Mouse (Mus musculus) CD8-positive naive resting alpha-beta T cell, adult 57 days (primary cell): ENCODE results near the gene H2-DMb2. TPM values are rescaled to one million over a fixed set of nuclear protein-coding genes. Genes with fewer than 3 reads are reported as not detected.

Experiments
- total RNA-seq: library from RNA; stranded (reverse); gene quantifications from one replicate; pipeline ENCODE4 v1.2.4, GENCODE M21; 2023

H2-DMb2 gene
- 84.9 TPM for total RNA-seq

GRCm38 (mm10) chr17:34143033-34143432, at the start of gene H2-DMb2:
Gene H2-DMb2 (plus strand): TSS chr17:34143307.

GRCm38 (mm10) chr17:34119249-34120179, 23.6 kb upstream of the H2-DMb2 start, which contains the start of gene H2-DMa:
Gene H2-DMa (plus strand): TSS chr17:34119541.

GRCm38 (mm10) chr17:34122188-34122984, 20.7 kb upstream of the H2-DMb2 start, which contains the start of gene Brd2:
Gene Brd2 (minus strand): TSS chr17:34122634.

GRCm38 (mm10) chr17:34152923-34153322, 9.8 kb downstream of the H2-DMb2 start, which contains the start of gene H2-DMb1:
Gene H2-DMb1 (plus strand): TSS chr17:34153072.

GRCm38 (mm10) chr17:34187261-34187916, 44.3 kb downstream of the H2-DMb2 start, which contains the start of the genes Tap1 and Psmb9:
Gene Tap1 (plus strand): TSS chr17:34187553.
Gene Psmb9 (minus strand): TSS chr17:34187764.

GRCm38 (mm10) chr17:34196941-34197894, 54.1 kb downstream of the H2-DMb2 start, which contains the start of gene Psmb8:
Gene Psmb8 (plus strand): TSS chr17:34197721.

Other genes with a start within 250 kb of the H2-DMb2 start
- gene Platr17, start 238.2 kb upstream of the H2-DMb2 start, total RNA-seq, result 1.1 TPM
- gene Daxx, start 233.9 kb upstream of the H2-DMb2 start, total RNA-seq, result 60.9 TPM
- gene Tapbp, start 227.4 kb upstream of the H2-DMb2 start, total RNA-seq, result 363 TPM
- gene Zbtb22, start 227.4 kb upstream of the H2-DMb2 start, total RNA-seq, result 29.5 TPM
- 159 TPM for gene Rgl2, start 213.8 kb upstream of the H2-DMb2 start, total RNA-seq
- 61.3 TPM for gene Pfdn6, start 203.0 kb upstream of the H2-DMb2 start, total RNA-seq
- gene Wdr46, start 202.6 kb upstream of the H2-DMb2 start, total RNA-seq, result 67.7 TPM
- gene B3galt4, start 191.8 kb upstream of the H2-DMb2 start, total RNA-seq, result 16.0 TPM
- 58.6 TPM for gene Vps52, start 187.5 kb upstream of the H2-DMb2 start, total RNA-seq
- 2,292 TPM for gene Rps18, start 187.3 kb upstream of the H2-DMb2 start, total RNA-seq
- 4,625 TPM for gene H2-K1, start 143.0 kb upstream of the H2-DMb2 start, total RNA-seq
- 32.6 TPM for gene Ring1, start 118.6 kb upstream of the H2-DMb2 start, total RNA-seq
- gene H2-Ke6, start 115.2 kb upstream of the H2-DMb2 start, total RNA-seq, result 140 TPM
- 91.6 TPM for gene Slc39a7, start 111.6 kb upstream of the H2-DMb2 start, total RNA-seq
- gene Rxrb, start 111.5 kb upstream of the H2-DMb2 start, total RNA-seq, result 103 TPM
- 21.9 TPM for gene Col11a2, start 103.9 kb upstream of the H2-DMb2 start, total RNA-seq
- 24.7 TPM for gene H2-Oa, start 51.0 kb upstream of the H2-DMb2 start, total RNA-seq
- gene H2-DMa, start 23.8 kb upstream of the H2-DMb2 start, total RNA-seq, result 62.7 TPM
- gene Brd2, start 20.7 kb upstream of the H2-DMb2 start, total RNA-seq, result 368 TPM
- gene H2-DMb1, start 9.8 kb downstream of the H2-DMb2 start, total RNA-seq, result 48.5 TPM
- 168 TPM for gene Tap1, start 44.2 kb downstream of the H2-DMb2 start, total RNA-seq
- gene Psmb9, start 44.5 kb downstream of the H2-DMb2 start, total RNA-seq, result 152 TPM
- gene Psmb8, start 54.4 kb downstream of the H2-DMb2 start, total RNA-seq, result 252 TPM
- gene Tap2, start 60.2 kb downstream of the H2-DMb2 start, total RNA-seq, result 150 TPM
- 104 TPM for gene H2-Ob, start 95.6 kb downstream of the H2-DMb2 start, total RNA-seq
- 338 TPM for gene H2-Ab1, start 114.4 kb downstream of the H2-DMb2 start, total RNA-seq
- gene H2-Aa, start 144.5 kb downstream of the H2-DMb2 start, total RNA-seq, result 347 TPM
- 266 TPM for gene H2-Eb1, start 162.6 kb downstream of the H2-DMb2 start, total RNA-seq
- gene H2-Eb2, start 182.4 kb downstream of the H2-DMb2 start, total RNA-seq, result 3.2 TPM
- gene Btnl2, start 211.5 kb downstream of the H2-DMb2 start, total RNA-seq, result 1.2 TPM
- gene Btnl1, start 233.8 kb downstream of the H2-DMb2 start, total RNA-seq, result 0.40 TPM